Mouse (Mus musculus): Measurements from ENCODE around the gene Ccdc183. TPM values are rescaled to one million over a fixed set of nuclear protein-coding genes. Genes with fewer than 3 reads are reported as not detected.

The Ccdc183 gene
- polyA plus RNA-seq (2014; fragmentation: Illumina TruSeq; extraction: RNeasy Lipid Tissue Mini Kit (QIAGEN cat#74804); ENCODE audit: low read depth, low replicate concordance), result 7.2 TPM

GRCm38 (mm10) chr2:25617578-25617977 is at the start of gene Ccdc183:
Gene Ccdc183, minus strand, starts transcription at chr2:25617678.

GRCm38 (mm10) chr2:25657652-25658051 is 40.2 kb upstream of the Ccdc183 start, which contains the start of gene Lcn5:
Gene Lcn5, plus strand, starts transcription at chr2:25657952.

DNA sequence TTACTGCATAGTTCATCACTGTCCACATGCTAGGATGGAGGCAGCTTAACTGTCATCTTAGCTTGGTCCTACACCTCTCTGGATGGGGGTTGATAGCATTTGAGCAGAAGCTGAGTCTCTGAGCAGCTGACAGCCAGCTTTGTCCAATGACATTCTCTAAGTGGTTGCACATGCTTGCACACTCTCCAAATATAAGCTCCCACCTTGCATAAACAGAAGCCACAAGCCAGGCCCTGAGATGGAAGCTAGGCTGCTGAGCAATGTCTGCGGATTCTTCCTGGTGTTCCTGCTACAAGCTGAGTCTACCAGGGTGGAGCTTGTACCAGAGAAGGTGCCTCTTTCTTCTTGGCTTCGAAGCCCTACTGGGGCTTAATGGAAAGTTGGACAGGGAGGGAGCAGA is 35.4 kb upstream of the Ccdc183 start, which contains the start of gene Lcn8:
Gene Lcn8 (plus strand): TSS at position 219 of the 400 bp plus-strand sequence.

DNA sequence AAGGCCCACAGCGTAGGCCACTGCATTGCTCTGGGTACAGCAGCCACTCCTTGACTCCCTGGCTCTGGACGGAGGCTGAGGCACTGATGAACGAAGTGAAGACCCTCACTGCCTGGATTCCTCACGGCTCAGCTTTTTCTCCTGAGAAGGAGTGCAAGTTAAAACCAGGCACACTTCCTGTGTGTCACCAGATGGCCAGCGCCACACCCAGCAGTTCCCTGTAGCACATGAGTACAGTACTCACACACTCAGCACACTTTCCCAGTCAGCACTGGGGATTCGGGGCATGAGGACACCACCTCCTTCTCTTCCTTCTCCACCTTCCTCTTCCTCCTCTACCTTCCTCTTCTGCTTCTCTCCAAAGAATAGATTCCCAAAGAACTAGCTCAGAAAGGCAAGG is 10.3 kb upstream of the Ccdc183 start, which contains the start of gene Fcna:
Gene Fcna (minus strand): TSS at position 220 of the 400 bp plus-strand sequence.

DNA sequence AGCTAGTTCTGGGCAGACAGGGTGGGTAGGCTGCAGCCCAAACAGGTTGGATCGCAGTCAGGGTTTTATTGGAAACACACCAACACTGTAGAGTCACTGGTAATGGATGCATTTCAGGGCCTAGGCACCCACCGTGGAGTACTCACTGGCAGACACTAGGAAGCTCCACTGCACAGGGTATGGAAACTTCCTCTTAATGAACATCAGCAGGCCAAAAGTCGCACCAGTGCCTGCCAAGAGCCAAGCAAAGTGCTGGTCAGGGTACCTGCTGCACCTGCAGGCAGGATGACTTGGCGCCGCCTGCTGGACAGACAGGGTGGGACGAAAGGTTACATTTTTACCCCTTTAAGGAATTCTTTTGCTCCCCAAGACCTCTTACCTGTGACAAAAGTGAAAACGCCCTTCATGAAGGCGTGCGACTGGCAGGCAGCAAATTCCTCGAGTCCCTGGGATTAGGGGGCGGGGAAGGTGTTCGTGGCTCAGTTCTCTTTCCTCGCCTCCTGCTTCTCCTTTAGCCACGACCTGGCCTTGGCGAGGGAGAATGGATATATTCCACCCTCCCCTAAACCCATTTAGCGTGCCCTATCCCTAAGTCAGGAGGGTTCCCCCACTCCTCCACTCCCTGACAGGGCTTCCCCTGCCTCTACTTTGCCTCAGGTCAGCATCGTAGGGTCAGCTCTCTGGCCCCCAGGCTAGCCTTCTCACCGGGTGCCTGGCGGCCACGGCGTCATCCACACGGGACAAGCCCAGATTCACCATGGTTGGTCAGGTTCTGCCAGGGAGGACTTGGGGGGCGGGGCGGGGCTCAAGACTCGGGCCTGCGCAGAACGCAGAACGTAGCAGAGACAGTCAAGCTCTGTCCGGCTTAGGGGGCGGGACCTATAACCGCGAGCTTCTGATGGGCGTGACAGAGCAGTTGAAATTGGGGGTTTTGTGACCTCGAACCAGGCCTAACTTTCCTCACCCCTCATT is 4.0 kb upstream of the Ccdc183 start, which contains the start of gene Tmem141:
Gene Tmem141 (minus strand): TSS at position 777 of the 972 bp plus-strand sequence.

DNA sequence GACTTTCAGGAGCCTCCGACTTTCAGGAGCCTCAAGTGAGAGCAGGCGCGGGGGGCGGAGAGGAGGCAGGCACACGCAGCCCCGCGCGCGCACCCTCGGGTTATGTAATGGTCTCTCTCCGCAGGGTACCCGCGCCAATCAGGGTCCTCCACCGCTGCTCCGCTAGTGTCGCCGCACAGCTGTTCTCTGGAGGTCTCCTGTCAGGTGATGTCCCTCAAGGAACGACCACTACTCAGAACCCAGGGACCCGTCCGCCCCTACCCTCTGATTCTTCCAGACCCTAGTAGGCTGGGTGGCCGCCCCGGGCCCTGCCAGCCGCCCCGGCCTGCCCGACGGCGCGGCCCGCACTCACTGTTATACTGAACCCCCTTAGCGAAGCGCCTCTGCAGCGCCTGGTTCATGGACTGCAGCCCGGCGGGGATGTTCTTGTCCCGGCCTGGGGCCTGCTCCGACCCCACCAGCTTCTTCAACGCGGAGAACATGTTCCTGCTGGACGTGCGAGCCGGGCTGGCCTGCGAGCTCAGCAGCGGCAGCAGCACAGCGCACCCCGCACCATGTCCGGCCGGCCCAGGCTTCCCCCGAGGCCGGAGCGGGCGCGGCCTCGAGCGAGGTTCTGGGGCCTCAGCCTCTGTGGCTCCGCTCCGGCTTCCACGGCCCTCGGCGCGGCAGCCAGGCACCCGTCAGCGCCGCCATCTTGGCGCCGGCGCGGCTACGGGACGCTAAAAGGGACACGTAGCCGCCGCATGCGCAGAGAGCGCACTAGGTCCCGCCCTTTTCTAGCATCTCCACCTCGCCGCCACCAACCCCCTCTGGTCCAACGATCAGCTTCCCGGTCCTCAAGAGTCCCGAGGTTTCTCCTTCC is 9.5 kb downstream of the Ccdc183 start, which contains the start of gene Rabl6:
Gene Rabl6 (minus strand): TSS at position 761 of the 862 bp plus-strand sequence.

GRCm38 (mm10) chr2:25581294-25581864 is 36.1 kb downstream of the Ccdc183 start, which contains the start of gene Ajm1:
Gene Ajm1, minus strand, starts transcription at chr2:25581757.

GRCm38 (mm10) chr2:25574579-25575431 is 42.7 kb downstream of the Ccdc183 start, which contains the start of the genes Mamdc4 and Phpt1:
Gene Mamdc4, minus strand, starts transcription at chr2:25574845.
Gene Phpt1, minus strand, starts transcription at chr2:25575224.

Other genes with a start within 250 kb of the Ccdc183 start
- 1.5 TPM for gene Sapcd2, start 245.4 kb downstream of the Ccdc183 start, polyA plus RNA-seq (2014; fragmentation: Illumina TruSeq; extraction: RNeasy Lipid Tissue Mini Kit (QIAGEN cat#74804); ENCODE audit: low read depth, low replicate concordance)
- gene Entpd2, start 221.8 kb downstream of the Ccdc183 start, polyA plus RNA-seq (2014; fragmentation: Illumina TruSeq; extraction: RNeasy Lipid Tissue Mini Kit (QIAGEN cat#74804); ENCODE audit: low read depth, low replicate concordance), result 47.9 TPM
- 94.7 TPM for gene Npdc1, start 218.3 kb downstream of the Ccdc183 start, polyA plus RNA-seq (2014; fragmentation: Illumina TruSeq; extraction: RNeasy Lipid Tissue Mini Kit (QIAGEN cat#74804); ENCODE audit: low read depth, low replicate concordance)
- 0.61 TPM for gene Fut7, start 194.4 kb downstream of the Ccdc183 start, polyA plus RNA-seq (2014; fragmentation: Illumina TruSeq; extraction: RNeasy Lipid Tissue Mini Kit (QIAGEN cat#74804); ENCODE audit: low read depth, low replicate concordance)
- 204 TPM for gene Abca2, start 189.0 kb downstream of the Ccdc183 start, polyA plus RNA-seq (2014; fragmentation: Illumina TruSeq; extraction: RNeasy Lipid Tissue Mini Kit (QIAGEN cat#74804); ENCODE audit: low read depth, low replicate concordance)
- gene Clic3, start 160.8 kb downstream of the Ccdc183 start, polyA plus RNA-seq (2014; fragmentation: Illumina TruSeq; extraction: RNeasy Lipid Tissue Mini Kit (QIAGEN cat#74804); ENCODE audit: low read depth, low replicate concordance), result 34.4 TPM
- gene Paxx, start 156.6 kb downstream of the Ccdc183 start, polyA plus RNA-seq (2014; fragmentation: Illumina TruSeq; extraction: RNeasy Lipid Tissue Mini Kit (QIAGEN cat#74804); ENCODE audit: low read depth, low replicate concordance), result 79.8 TPM
- gene Ptgds, start 147.6 kb downstream of the Ccdc183 start, polyA plus RNA-seq (2014; fragmentation: Illumina TruSeq; extraction: RNeasy Lipid Tissue Mini Kit (QIAGEN cat#74804); ENCODE audit: low read depth, low replicate concordance), result 1,188 TPM
- gene Lcn12, start 123.8 kb downstream of the Ccdc183 start, polyA plus RNA-seq (2014; fragmentation: Illumina TruSeq; extraction: RNeasy Lipid Tissue Mini Kit (QIAGEN cat#74804); ENCODE audit: low read depth, low replicate concordance), result 383 TPM
- gene Fbxw5, start 116.9 kb downstream of the Ccdc183 start, polyA plus RNA-seq (2014; fragmentation: Illumina TruSeq; extraction: RNeasy Lipid Tissue Mini Kit (QIAGEN cat#74804); ENCODE audit: low read depth, low replicate concordance), result 74.6 TPM
- gene C8g, start 116.0 kb downstream of the Ccdc183 start, polyA plus RNA-seq (2014; fragmentation: Illumina TruSeq; extraction: RNeasy Lipid Tissue Mini Kit (QIAGEN cat#74804); ENCODE audit: low read depth, low replicate concordance), result 7.2 TPM
- 15.6 TPM for gene Traf2, start 70.7 kb downstream of the Ccdc183 start, polyA plus RNA-seq (2014; fragmentation: Illumina TruSeq; extraction: RNeasy Lipid Tissue Mini Kit (QIAGEN cat#74804); ENCODE audit: low read depth, low replicate concordance)
- 250 TPM for gene Edf1, start 59.8 kb downstream of the Ccdc183 start, polyA plus RNA-seq (2014; fragmentation: Illumina TruSeq; extraction: RNeasy Lipid Tissue Mini Kit (QIAGEN cat#74804); ENCODE audit: low read depth, low replicate concordance)
- gene Mamdc4, start 42.8 kb downstream of the Ccdc183 start, polyA plus RNA-seq (2014; fragmentation: Illumina TruSeq; extraction: RNeasy Lipid Tissue Mini Kit (QIAGEN cat#74804); ENCODE audit: low read depth, low replicate concordance), result 1.1 TPM
- 65.3 TPM for gene Phpt1, start 42.5 kb downstream of the Ccdc183 start, polyA plus RNA-seq (2014; fragmentation: Illumina TruSeq; extraction: RNeasy Lipid Tissue Mini Kit (QIAGEN cat#74804); ENCODE audit: low read depth, low replicate concordance)
- gene Ajm1, start 35.9 kb downstream of the Ccdc183 start, polyA plus RNA-seq (2014; fragmentation: Illumina TruSeq; extraction: RNeasy Lipid Tissue Mini Kit (QIAGEN cat#74804); ENCODE audit: low read depth, low replicate concordance), result 1.7 TPM
- gene Rabl6, start 9.2 kb downstream of the Ccdc183 start, polyA plus RNA-seq (2014; fragmentation: Illumina TruSeq; extraction: RNeasy Lipid Tissue Mini Kit (QIAGEN cat#74804); ENCODE audit: low read depth, low replicate concordance), result 69.7 TPM
- 48.8 TPM for gene Tmem141, start 4.3 kb upstream of the Ccdc183 start, polyA plus RNA-seq (2014; fragmentation: Illumina TruSeq; extraction: RNeasy Lipid Tissue Mini Kit (QIAGEN cat#74804); ENCODE audit: low read depth, low replicate concordance)
- 41.5 TPM for gene Fcna, start 10.4 kb upstream of the Ccdc183 start, polyA plus RNA-seq (2014; fragmentation: Illumina TruSeq; extraction: RNeasy Lipid Tissue Mini Kit (QIAGEN cat#74804); ENCODE audit: low read depth, low replicate concordance)
- gene Lcn8, start 35.4 kb upstream of the Ccdc183 start, polyA plus RNA-seq (2014; fragmentation: Illumina TruSeq; extraction: RNeasy Lipid Tissue Mini Kit (QIAGEN cat#74804); ENCODE audit: low read depth, low replicate concordance), result 6,740 TPM
- 8,551 TPM for gene Lcn5, start 40.3 kb upstream of the Ccdc183 start, polyA plus RNA-seq (2014; fragmentation: Illumina TruSeq; extraction: RNeasy Lipid Tissue Mini Kit (QIAGEN cat#74804); ENCODE audit: low read depth, low replicate concordance)
- gene Lcn6, start 59.1 kb upstream of the Ccdc183 start, polyA plus RNA-seq (2014; fragmentation: Illumina TruSeq; extraction: RNeasy Lipid Tissue Mini Kit (QIAGEN cat#74804); ENCODE audit: low read depth, low replicate concordance), result 653 TPM
- gene Lcn10, start 65.0 kb upstream of the Ccdc183 start, polyA plus RNA-seq (2014; fragmentation: Illumina TruSeq; extraction: RNeasy Lipid Tissue Mini Kit (QIAGEN cat#74804); ENCODE audit: low read depth, low replicate concordance), result 827 TPM
- gene Obp2a, start 82.4 kb upstream of the Ccdc183 start, polyA plus RNA-seq (2014; fragmentation: Illumina TruSeq; extraction: RNeasy Lipid Tissue Mini Kit (QIAGEN cat#74804); ENCODE audit: low read depth, low replicate concordance), result 28.7 TPM
- 235 TPM for gene Bmyc, start 89.1 kb upstream of the Ccdc183 start, polyA plus RNA-seq (2014; fragmentation: Illumina TruSeq; extraction: RNeasy Lipid Tissue Mini Kit (QIAGEN cat#74804); ENCODE audit: low read depth, low replicate concordance)
- gene Obp2b, start 119.3 kb upstream of the Ccdc183 start, polyA plus RNA-seq (2014; fragmentation: Illumina TruSeq; extraction: RNeasy Lipid Tissue Mini Kit (QIAGEN cat#74804); ENCODE audit: low read depth, low replicate concordance), result 0.82 TPM
- not detected for gene Lcn3, start 147.9 kb upstream of the Ccdc183 start, polyA plus RNA-seq (2014; fragmentation: Illumina TruSeq; extraction: RNeasy Lipid Tissue Mini Kit (QIAGEN cat#74804); ENCODE audit: low read depth, low replicate concordance)
- gene Lcn11, start 159.3 kb upstream of the Ccdc183 start, polyA plus RNA-seq (2014; fragmentation: Illumina TruSeq; extraction: RNeasy Lipid Tissue Mini Kit (QIAGEN cat#74804); ENCODE audit: low read depth, low replicate concordance), result not detected
- not detected for gene Gm13539, start 164.6 kb upstream of the Ccdc183 start, polyA plus RNA-seq (2014; fragmentation: Illumina TruSeq; extraction: RNeasy Lipid Tissue Mini Kit (QIAGEN cat#74804); ENCODE audit: low read depth, low replicate concordance)
- gene Glt6d1, start 198.2 kb upstream of the Ccdc183 start, polyA plus RNA-seq (2014; fragmentation: Illumina TruSeq; extraction: RNeasy Lipid Tissue Mini Kit (QIAGEN cat#74804); ENCODE audit: low read depth, low replicate concordance), result 1.5 TPM
- gene Lcn9, start 205.5 kb upstream of the Ccdc183 start, polyA plus RNA-seq (2014; fragmentation: Illumina TruSeq; extraction: RNeasy Lipid Tissue Mini Kit (QIAGEN cat#74804); ENCODE audit: low read depth, low replicate concordance), result 3,717 TPM
- gene Sohlh1, start 229.6 kb upstream of the Ccdc183 start, polyA plus RNA-seq (2014; fragmentation: Illumina TruSeq; extraction: RNeasy Lipid Tissue Mini Kit (QIAGEN cat#74804); ENCODE audit: low read depth, low replicate concordance), result 0.32 TPM
- gene Kcnt1, start 246.1 kb upstream of the Ccdc183 start, polyA plus RNA-seq (2014; fragmentation: Illumina TruSeq; extraction: RNeasy Lipid Tissue Mini Kit (QIAGEN cat#74804); ENCODE audit: low read depth, low replicate concordance), result 15.6 TPM

Data from adipose tissue, adult 10 weeks (tissue).